Mouse (Mus musculus) frontal cortex, postnatal 25 days (tissue): Measurements from ENCODE around the gene Otop2.

Experiments used
- DNase-seq, 2 experiments: peaks; one replicate each; pipeline ENCODE4 v3.0.0; 2022; ENCODE audit warnings: low spot score in 2 of 2

Gene Otop2

DNA sequence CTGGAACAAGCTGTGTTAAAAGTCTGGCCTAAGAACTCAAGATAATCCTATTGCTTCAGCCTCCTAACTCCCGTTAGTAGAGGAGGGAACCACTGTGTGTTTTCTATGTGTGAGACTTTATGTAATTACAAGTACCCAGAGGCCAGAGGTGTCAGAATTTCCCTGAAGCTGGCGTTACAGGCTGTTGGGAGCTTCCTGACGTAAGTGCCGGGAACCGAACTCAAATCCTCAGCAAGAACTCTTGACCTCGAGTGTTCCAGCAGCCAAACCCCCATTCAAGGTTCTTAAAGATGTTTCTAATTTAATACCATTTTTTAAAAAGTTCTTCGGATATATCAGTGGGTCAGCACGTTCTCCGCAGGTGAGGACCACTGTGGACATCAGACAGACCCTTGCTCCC lies 74.3 kb downstream of the Otop2 start:
- DNase-seq: no peak
